Mouse (Mus musculus) E14TG2a.4 (cell line): ENCODE results near the gene Rere.

Experiments
- H3K27me3 ChIP-seq: 2 replicates; pipeline ENCODE4 v1.6.1; 2014; ENCODE audit warnings: low read length, control low read depth; ENCODE audit not compliant: insufficient read depth
- H3K36me3 ChIP-seq: 2 replicates; pipeline ENCODE4 v1.6.1; 2014; ENCODE audit warnings: low read length, control low read depth; ENCODE audit not compliant: insufficient read depth
- H3K4me1 ChIP-seq: replicated peaks from 2 replicates; pipeline ENCODE4 v1.6.1; 2014; ENCODE audit warnings: low read depth, low read length, control low read depth
- H3K4me3 ChIP-seq: replicated peaks from 2 replicates; pipeline ENCODE4 v1.5.1; 2014; ENCODE audit warnings: mild to moderate bottlenecking, low read length
- H3K9me3 ChIP-seq: 2 replicates; pipeline ENCODE4 v1.6.1; 2014; ENCODE audit warnings: low read length, control low read depth
- CTCF ChIP-seq: conservative IDR thresholded peaks from 2 replicates; pipeline ENCODE4 v1.5.1; 2014; ENCODE audit warnings: low read length
- NANOG ChIP-seq: IDR thresholded peaks from 2 replicates; pipeline ENCODE4 v1.6.1; 2014; ENCODE audit warnings: borderline replicate concordance, low read length, mixed read lengths
- POU5F1 ChIP-seq: IDR thresholded peaks from 2 replicates; pipeline ENCODE4 v1.6.1; 2014; ENCODE audit warnings: low read length, borderline replicate concordance

Gene Rere

GRCm38 (mm10) chr4:150619011-150619410 lies 337.6 kb downstream of the Rere start:
- Histone ChIP-seq H3K4me1 (peaks cover 50% of the 10 kb centered on the region), H3K27me3 (no peaks in the 10 kb centered on the region), H3K9me3 (no peaks in the 10 kb centered on the region), H3K4me3 (no peak overlapping the region), H3K36me3 (peaks cover 69% of the 10 kb centered on the region)
- TF ChIP-seq CTCF (no peak), POU5F1 (no peak), NANOG (no peak)

DNA sequence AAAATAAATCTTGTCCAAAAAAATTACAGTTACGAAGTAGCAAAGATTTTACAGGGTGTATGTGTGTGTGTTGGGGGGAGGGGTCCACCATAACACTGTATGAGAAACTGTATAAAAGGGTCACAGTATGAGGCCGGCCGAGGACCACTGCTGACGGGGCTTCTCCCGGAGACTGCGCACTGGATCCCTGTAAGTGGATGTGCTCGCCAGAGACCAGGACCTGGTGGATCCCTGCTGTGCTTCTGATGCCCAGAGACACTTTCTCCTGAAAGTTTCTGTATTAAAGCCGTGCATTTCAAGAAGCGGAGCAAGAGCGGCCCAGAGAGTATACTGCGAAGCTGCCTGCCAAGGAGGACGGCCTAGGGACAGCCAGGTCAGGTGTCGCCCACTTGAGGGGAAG lies 341.2 kb downstream of the Rere start:
- Histone ChIP-seq H3K4me3 (no peak overlapping the region), H3K4me1 (peaks cover 25% of the 10 kb centered on the region), H3K36me3 (peaks cover 34% of the 10 kb centered on the region), H3K9me3 (no peaks in the 10 kb centered on the region), H3K27me3 (no peaks in the 10 kb centered on the region)
- TF ChIP-seq POU5F1: no peak
- no peak for TF ChIP-seq CTCF
- no peak for TF ChIP-seq NANOG

DNA sequence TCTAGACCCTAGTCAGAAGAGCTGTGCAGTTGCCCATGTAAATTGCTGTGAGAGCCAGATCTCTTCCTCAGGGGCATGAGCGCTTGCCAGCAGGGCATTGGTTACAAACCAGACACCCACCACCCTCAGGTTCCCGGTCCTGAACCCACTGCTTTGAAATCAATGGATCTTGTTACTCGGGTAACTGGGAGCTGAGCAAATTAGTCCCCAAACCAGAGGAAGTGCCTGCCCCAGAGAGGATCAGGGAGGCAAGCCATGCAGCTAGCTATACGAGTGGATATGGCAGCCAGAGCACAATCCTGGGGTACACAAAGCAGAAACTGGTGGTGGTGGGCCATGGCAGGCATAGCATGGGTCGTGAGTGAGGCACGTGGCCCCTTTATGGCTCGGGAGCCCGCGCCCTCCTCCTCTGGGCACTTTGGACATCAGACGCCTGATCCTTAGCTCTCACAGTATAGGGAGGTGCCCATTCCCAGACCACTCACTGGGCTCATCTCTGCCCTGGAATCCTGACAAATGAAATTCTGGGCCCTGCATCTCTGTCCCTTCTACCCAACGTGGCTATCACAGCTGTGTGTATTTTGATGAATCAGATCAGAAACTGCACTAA lies 342.9 kb downstream of the Rere start:
- H3K27me3 ChIP-seq: no peaks in the 10 kb centered on the region
- H3K36me3 ChIP-seq: peaks cover 17% of the 10 kb centered on the region
- TF ChIP-seq POU5F1: no peak
- TF ChIP-seq NANOG: no peak
- TF ChIP-seq CTCF: no peak
- no peaks in the 10 kb centered on the region for H3K9me3 ChIP-seq
- no peak overlapping the region for H3K4me3 ChIP-seq
- peaks cover 16% of the 10 kb centered on the region for H3K4me1 ChIP-seq

DNA sequence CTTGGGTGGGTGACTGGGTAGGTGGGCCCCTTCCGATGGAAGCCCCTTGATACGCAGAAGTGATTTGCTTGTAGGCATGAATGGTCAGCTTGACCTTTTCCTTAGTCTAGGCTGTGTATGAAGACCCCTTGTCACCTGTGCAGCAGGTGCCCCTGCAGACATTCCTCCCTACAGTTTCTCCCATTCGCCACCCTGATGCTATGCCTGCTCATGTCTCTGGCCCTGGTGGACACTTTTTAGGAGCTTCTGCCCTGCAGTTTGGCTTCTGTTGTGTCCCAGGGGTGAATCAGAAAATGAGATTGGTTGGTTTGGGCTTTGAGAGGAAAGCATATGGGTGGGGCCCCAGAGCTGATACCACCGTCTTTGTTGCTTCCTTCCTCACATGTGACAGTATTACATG lies 343.5 kb downstream of the Rere start:
- Histone ChIP-seq H3K36me3 (peaks cover 13% of the 10 kb centered on the region), H3K4me1 (peaks cover 16% of the 10 kb centered on the region), H3K27me3 (no peaks in the 10 kb centered on the region), H3K4me3 (no peak overlapping the region), H3K9me3 (no peaks in the 10 kb centered on the region)
- TF ChIP-seq NANOG: no peak
- no peak for TF ChIP-seq POU5F1
- TF ChIP-seq CTCF: no peak

- H3K27me3 ChIP-seq: no peaks in the 10 kb centered on the region
- TF ChIP-seq CTCF: no peak
- TF ChIP-seq NANOG: no peak
- TF ChIP-seq POU5F1: no peak
- H3K9me3 ChIP-seq: no peaks in the 10 kb centered on the region
- H3K4me1 ChIP-seq: peaks cover 16% of the 10 kb centered on the region
- peaks cover 10% of the 10 kb centered on the region for H3K36me3 ChIP-seq
- no peak overlapping the region for H3K4me3 ChIP-seq
Measured at GRCm38 (mm10) chr4:150625425-150625824, 344.0 kb downstream of the Rere start.

DNA sequence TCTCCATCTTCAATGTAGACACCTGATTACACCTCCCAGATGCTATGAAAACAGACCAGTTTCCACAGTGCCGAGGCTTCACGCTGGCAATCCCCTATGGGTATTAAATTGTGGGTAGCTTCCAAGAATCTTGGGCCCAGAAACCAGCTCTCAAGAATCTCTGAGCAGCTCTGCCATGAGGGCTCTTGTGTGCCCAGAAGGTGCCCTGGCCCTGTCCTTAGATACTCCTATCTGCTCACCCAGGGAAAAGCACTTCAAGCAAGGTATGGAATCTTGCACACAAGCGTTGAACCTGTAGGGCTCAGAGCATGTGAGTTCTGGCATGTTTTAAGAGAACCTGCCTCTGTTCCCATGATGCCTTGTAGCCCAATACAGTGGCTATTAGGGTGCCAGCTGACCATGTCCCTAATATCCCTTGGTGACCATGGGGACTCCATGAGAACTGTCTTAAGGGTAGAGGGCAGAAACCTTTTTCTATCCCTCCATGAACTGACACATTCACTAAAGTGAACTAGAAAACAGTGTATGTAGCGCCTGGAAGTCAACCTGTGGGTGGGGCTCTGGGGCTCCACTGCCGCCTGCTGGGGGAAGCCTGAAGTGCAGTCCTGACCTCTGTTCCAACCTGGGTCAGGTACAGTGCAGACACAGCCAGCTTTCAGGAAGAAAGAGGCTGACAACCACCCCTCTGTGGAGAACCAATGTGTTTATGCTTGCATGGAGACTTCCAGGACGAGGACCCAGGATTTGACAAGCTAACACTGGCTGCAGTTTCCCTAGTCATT lies 344.7 kb downstream of the Rere start:
- Histone ChIP-seq H3K27me3 (no peaks in the 10 kb centered on the region), H3K9me3 (no peaks in the 10 kb centered on the region), H3K4me3 (no peak overlapping the region), H3K4me1 (peaks cover 16% of the 10 kb centered on the region), H3K36me3 (peaks cover 5% of the 10 kb centered on the region; the same call in 1 of the 2 replicates)
- TF ChIP-seq POU5F1 (no peak), NANOG (no peak), CTCF (peak; percentile 94)

DNA sequence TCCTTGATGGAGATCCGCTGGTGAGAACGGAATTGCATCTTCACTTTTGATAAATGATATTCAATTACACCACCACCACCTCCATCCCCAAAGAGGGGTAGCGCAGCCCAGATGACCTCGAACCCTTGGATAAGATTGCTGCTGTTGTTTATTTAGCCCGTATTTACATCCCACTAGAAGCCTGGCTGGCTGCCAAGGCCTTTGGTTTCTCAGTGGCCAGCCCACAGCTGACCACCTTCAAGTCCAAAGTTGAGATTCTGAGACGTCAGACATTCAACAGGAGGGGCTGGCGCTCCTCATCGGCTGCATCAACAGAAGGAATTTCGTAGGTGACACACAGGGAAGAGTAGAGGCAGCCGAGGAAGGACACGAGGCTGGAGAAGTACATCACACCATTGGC lies 347.8 kb downstream of the Rere start:
- Histone ChIP-seq H3K4me1 (peaks cover 10% of the 10 kb centered on the region), H3K9me3 (no peaks in the 10 kb centered on the region), H3K27me3 (no peaks in the 10 kb centered on the region), H3K4me3 (no peak overlapping the region), H3K36me3 (no peaks in the 10 kb centered on the region)
- TF ChIP-seq NANOG (no peak), POU5F1 (no peak), CTCF (no peak)

- Histone ChIP-seq H3K9me3 (no peaks in the 10 kb centered on the region), H3K36me3 (no peaks in the 10 kb centered on the region), H3K27me3 (no peaks in the 10 kb centered on the region), H3K4me3 (no peak overlapping the region), H3K4me1 (peaks cover 7% of the 10 kb centered on the region)
- TF ChIP-seq POU5F1 (no peak), NANOG (no peak)
Measured at GRCm38 (mm10) chr4:150635568-150635967, 354.1 kb downstream of the Rere start.
